Mouse (Mus musculus) A20 (cell line): ENCODE data around the gene Tgif1.

ENCODE experiments used
- DNase-seq: peaks from one replicate; pipeline ENCODE4 v3.0.0-alpha.2; 2011; ENCODE audit warnings: low read depth, low spot score

The Tgif1 gene

GRCm38 (mm10) chr17:70853436-70853905, at the start of gene Tgif1:
Gene Tgif1 (minus strand): TSS chr17:70853546.
- peak; percentile 83 for DNase-seq

GRCm38 (mm10) chr17:70900660-70901059, 47.3 kb upstream of the Tgif1 start:
- no peak for DNase-seq

GRCm38 (mm10) chr17:70899642-70900041, 46.3 kb upstream of the Tgif1 start:
- no peak for DNase-seq

GRCm38 (mm10) chr17:70894867-70895266, 41.5 kb upstream of the Tgif1 start:
- no peak for DNase-seq

GRCm38 (mm10) chr17:70893151-70893550, 39.8 kb upstream of the Tgif1 start:
- DNase-seq, result no peak

- no peak for DNase-seq
These were observed 39.1 kb upstream of the Tgif1 start for GRCm38 (mm10) chr17:70892288-70893096.

- DNase-seq, result peak; percentile 93
These were observed 37.2 kb upstream of the Tgif1 start for GRCm38 (mm10) chr17:70890571-70890970.

GRCm38 (mm10) chr17:70888657-70889056, 35.3 kb upstream of the Tgif1 start:
- peak; percentile 66 for DNase-seq

GRCm38 (mm10) chr17:70887848-70888247, 34.5 kb upstream of the Tgif1 start:
- DNase-seq, result peak; percentile 95

- DNase-seq, result peak; percentile 96
These were observed 33.5 kb upstream of the Tgif1 start for GRCm38 (mm10) chr17:70886641-70887391.

GRCm38 (mm10) chr17:70885868-70886267, 32.5 kb upstream of the Tgif1 start:
- DNase-seq, result peak; percentile 59

- no peak for DNase-seq
These were observed 28.6 kb upstream of the Tgif1 start for GRCm38 (mm10) chr17:70881934-70882333.

GRCm38 (mm10) chr17:70881194-70881593, 27.8 kb upstream of the Tgif1 start:
- no peak for DNase-seq

- DNase-seq, result no peak
These were observed 24.9 kb upstream of the Tgif1 start for GRCm38 (mm10) chr17:70878237-70878636.

- DNase-seq, result peak; percentile 68
These were observed 20.4 kb upstream of the Tgif1 start for GRCm38 (mm10) chr17:70873778-70874124.

- peak; percentile 75 for DNase-seq
These were observed 19.8 kb upstream of the Tgif1 start for GRCm38 (mm10) chr17:70872936-70873777.

- DNase-seq, result peak; percentile 87
These were observed 19.0 kb upstream of the Tgif1 start for GRCm38 (mm10) chr17:70872094-70872929.

GRCm38 (mm10) chr17:70871676-70872075, 18.3 kb upstream of the Tgif1 start:
- no peak for DNase-seq

GRCm38 (mm10) chr17:70870581-70870980, 17.2 kb upstream of the Tgif1 start:
- DNase-seq, result no peak

- no peak for DNase-seq
These were observed 15.4 kb upstream of the Tgif1 start for GRCm38 (mm10) chr17:70868577-70869229.
